Mouse (Mus musculus) hindbrain, embryonic 13.5 days (tissue): ENCODE measurements at regions not wholly inside any gene's neighbourhood (a gene's known extent, or its start where the extent isn't known, plus 50 kb on each side); places are given as distances from the start of the nearest gene placed in this dataset.

Experiments
- ATAC-seq: fragments of 200-750 bp; cut with Nextera tagmentation; 2 replicates; pipeline ENCODE4 v1.8.0; 2017; ENCODE audit warnings: moderate TSS enrichment; ENCODE audit not compliant: low FRiP score
- H3K27ac ChIP-seq: fragments of 300-500 bp; sonication (generic); 2 replicates; pipeline ENCODE4 v1.5.1; 2015; ENCODE audit warnings: inconsistent platforms, mild to moderate bottlenecking, moderate library complexity
- H3K27me3 ChIP-seq: fragments of 300-500 bp; sonication (generic); 2 replicates; pipeline ENCODE4 v1.6.1; 2015; ENCODE audit warnings: mild to moderate bottlenecking, inconsistent platforms
- H3K36me3 ChIP-seq: fragments of 300-500 bp; sonication (generic); 2 replicates; pipeline ENCODE4 v1.6.1; 2015; ENCODE audit warnings: mild to moderate bottlenecking, inconsistent platforms
- H3K4me1 ChIP-seq: fragments of 300-500 bp; sonication (generic); replicated peaks from 2 replicates; pipeline ENCODE4 v1.6.1; 2015; ENCODE audit warnings: inconsistent platforms
- H3K4me2 ChIP-seq: fragments of 300-500 bp; sonication (generic); 2 replicates; pipeline ENCODE4 v1.6.1; 2015; ENCODE audit warnings: inconsistent platforms, mild to moderate bottlenecking, moderate library complexity
- H3K4me3 ChIP-seq: fragments of 300-500 bp; sonication (generic); 2 replicates; pipeline ENCODE4 v1.5.1; 2015; ENCODE audit warnings: mild to moderate bottlenecking, inconsistent platforms
- H3K9ac ChIP-seq: fragments of 300-500 bp; sonication (generic); 2 replicates; pipeline ENCODE4 v1.6.1; 2015; ENCODE audit warnings: mild to moderate bottlenecking, inconsistent platforms
- H3K9me3 ChIP-seq: fragments of 300-500 bp; sonication (generic); 2 replicates; pipeline ENCODE4 v1.6.1; 2016; ENCODE audit warnings: inconsistent platforms
- WGBS: fragments of 180-500 bp; shearing (Covaris S2); methylation state at CpG from one replicate; pipeline ENCODE4 v1.1.7; 2015; 5-methylcytosine and 5-hydroxymethylcytosine counted together

DNA sequence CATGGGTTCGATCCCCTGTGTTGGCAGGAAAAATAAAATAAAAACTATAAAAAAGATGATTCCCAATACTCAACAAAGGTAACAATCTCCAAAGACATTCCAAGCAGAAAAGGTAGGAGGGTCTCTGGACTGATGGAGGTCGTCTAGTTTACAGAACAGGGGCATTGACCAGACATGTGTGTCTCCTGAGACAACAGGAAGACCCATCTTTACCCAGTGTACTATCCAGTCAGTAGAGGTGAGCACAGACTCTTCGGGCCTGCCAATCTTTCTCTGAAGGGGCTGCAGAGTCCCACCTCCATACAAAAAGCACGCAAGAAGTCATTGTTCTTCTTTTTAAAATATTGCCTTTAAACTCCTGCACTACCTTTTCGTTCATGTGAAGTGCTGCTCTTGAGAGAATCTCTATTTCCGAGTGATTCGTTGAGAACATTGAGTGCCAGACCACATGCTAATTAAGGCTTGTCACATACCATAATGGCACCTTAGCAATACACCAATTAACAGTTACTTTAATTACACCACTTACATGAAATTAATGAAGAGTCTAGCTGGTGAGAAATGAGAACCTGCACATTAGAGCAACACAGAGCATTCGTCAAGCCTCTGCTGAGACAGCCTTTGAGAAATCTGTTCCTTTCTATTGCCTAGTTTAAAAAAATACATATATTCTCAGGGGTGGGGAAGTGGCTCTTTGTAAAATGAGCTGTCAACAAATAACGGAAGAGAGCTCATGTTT is 69.5 kb upstream of the Mycn start:
- H3K9me3 ChIP-seq: no peaks in the 10 kb centered on the region
- no peaks in the 10 kb centered on the region for H3K36me3 ChIP-seq
- 0 out of 2 replicates have a peak, but pooled peaks have one; percentile 24 for ATAC-seq
- H3K27ac ChIP-seq: no peak overlapping the region
- no peak overlapping the region for H3K4me2 ChIP-seq
- H3K27me3 ChIP-seq: no peaks in the 10 kb centered on the region
- H3K9ac ChIP-seq: no peak overlapping the region
- 75% methylated on average over 9 of the region's 9 CpGs for WGBS
- H3K4me3 ChIP-seq: no peak overlapping the region
- no peaks in the 10 kb centered on the region for H3K4me1 ChIP-seq

DNA sequence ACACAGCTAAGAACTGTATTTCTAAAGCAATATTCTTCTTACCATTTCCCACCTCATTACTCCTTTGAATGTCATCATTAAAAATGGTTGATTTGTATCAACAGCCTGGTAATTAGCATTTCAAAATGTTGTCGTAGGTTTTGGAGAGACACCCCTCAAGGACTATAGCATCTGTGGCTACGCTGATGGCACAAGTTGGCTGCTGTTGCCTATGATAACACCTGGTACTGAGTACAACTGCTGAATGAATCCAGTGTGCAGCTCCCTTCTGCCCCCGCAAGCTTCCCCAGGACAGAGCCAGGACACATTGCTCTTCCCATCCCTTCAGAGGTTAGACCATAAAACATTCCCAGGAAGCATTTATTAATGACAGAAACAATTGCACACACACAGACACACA is 68.7 kb upstream of the Mycn start:
- Histone ChIP-seq H3K9ac (no peak overlapping the region), H3K27me3 (no peaks in the 10 kb centered on the region), H3K27ac (no peak overlapping the region), H3K9me3 (no peaks in the 10 kb centered on the region), H3K4me2 (no peak overlapping the region), H3K36me3 (no peaks in the 10 kb centered on the region), H3K4me1 (no peaks in the 10 kb centered on the region), H3K4me3 (no peak overlapping the region)
- 73% methylated on average over 3 of the region's 3 CpGs for WGBS
- ATAC-seq: no peak

DNA sequence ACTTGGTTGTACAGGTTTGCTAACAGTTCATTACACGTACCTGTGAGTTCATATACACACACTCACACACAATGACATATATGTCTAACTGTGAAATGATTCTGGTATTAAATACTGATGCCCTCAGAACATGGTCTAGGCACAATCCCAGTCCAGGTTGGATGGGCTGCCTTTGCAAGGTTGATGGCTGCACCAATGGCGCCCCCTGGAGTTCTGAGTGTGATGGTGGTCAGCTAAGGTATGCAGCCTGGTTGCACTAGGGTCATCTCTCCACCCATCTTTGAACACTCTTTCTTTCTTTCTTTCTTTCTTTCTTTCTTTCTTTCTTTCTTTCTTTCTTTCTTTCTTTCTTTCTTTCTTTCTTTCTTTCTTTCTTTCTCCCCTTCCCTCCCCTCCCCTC is 67.8 kb upstream of the Mycn start:
- H3K9me3 ChIP-seq: no peaks in the 10 kb centered on the region
- H3K4me3 ChIP-seq: no peak overlapping the region
- no peak overlapping the region for H3K4me2 ChIP-seq
- H3K36me3 ChIP-seq: no peaks in the 10 kb centered on the region
- H3K27me3 ChIP-seq: no peaks in the 10 kb centered on the region
- no peak for ATAC-seq
- H3K4me1 ChIP-seq: no peaks in the 10 kb centered on the region
- H3K9ac ChIP-seq: no peak overlapping the region
- H3K27ac ChIP-seq: no peak overlapping the region
- 39% methylated on average over 2 of the region's 2 CpGs for WGBS

DNA sequence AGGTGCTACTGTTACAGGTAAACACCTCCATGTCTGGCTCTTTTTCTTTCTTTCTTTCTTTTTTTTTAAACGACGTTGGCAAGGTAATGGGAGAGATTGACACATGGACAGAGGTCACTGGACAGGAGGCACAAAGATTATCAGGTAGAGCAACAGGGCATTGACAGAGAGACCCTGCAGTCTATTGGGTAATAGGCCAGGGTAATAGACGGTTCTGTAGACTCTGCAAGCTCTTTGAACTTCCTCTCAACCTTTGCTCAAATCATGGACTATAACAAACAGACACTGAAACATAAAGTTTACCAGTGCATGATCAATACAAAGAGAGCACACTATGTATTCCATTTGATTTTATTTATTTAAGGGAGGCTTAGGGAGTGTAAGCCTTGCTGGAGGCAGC is 61.0 kb upstream of the Mycn start:
- no peaks in the 10 kb centered on the region for H3K27me3 ChIP-seq
- no peak overlapping the region for H3K9ac ChIP-seq
- no peaks in the 10 kb centered on the region for H3K9me3 ChIP-seq
- no peaks in the 10 kb centered on the region for H3K4me1 ChIP-seq
- H3K4me3 ChIP-seq: no peak overlapping the region
- H3K27ac ChIP-seq: no peak overlapping the region
- WGBS: 91% methylated on average over 3 of the region's 3 CpGs
- H3K36me3 ChIP-seq: no peaks in the 10 kb centered on the region
- no peak for ATAC-seq
- H3K4me2 ChIP-seq: no peak overlapping the region

DNA sequence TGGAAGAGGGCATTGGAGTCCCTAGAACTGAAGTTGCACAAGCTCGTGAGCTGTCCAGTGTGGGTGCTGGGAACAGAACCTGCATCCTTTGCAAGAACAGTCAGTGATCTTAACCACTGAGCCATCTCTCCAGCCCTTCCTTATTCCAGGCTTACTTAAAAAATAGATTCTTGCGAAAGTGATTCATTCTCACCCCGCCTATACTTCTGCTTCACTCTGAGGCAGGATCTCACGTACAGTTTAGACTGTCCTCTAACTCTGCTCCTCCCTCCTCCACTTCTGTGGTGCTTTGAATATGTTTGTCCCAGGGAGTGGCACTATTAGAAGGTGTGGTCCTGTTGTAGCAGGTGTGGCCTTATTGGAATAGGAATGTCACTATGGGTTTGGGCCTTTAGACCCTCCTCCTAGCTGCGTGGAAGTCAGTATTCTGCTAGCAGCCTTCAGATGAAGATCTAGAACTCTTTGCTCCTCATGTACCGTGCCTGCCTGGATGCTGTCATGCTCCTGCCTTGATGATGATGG is 60.4 kb upstream of the Mycn start:
- no peak overlapping the region for H3K27ac ChIP-seq
- H3K4me1 ChIP-seq: no peaks in the 10 kb centered on the region
- H3K27me3 ChIP-seq: no peaks in the 10 kb centered on the region
- H3K4me2 ChIP-seq: no peak overlapping the region
- ATAC-seq: no peak
- no peaks in the 10 kb centered on the region for H3K36me3 ChIP-seq
- H3K9ac ChIP-seq: no peak overlapping the region
- 87% methylated on average over 6 of the region's 6 CpGs for WGBS
- H3K4me3 ChIP-seq: no peak overlapping the region
- H3K9me3 ChIP-seq: no peaks in the 10 kb centered on the region

DNA sequence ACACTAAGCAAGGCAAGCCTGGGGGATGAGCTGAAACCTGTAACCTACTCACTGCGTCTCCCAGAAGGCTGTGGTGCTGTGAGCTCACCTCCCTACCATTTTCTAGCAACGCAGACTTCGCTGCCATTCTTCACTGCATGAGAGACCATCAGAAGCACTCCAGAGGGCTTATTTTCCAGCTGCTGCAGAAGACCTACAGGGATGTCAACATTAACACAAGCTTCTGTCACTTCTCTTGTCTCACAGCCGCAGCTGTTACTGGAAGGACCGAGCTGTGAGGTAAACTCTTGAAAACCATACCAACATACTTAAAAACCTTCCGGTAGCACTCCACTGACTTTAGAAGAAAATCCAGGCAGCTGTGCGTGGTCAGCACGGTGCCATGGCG is 54.3 kb upstream of the Mycn start:
- Histone ChIP-seq H3K4me3 (no peak overlapping the region), H3K9ac (no peak overlapping the region), H3K27ac (no peak overlapping the region), H3K36me3 (no peaks in the 10 kb centered on the region), H3K9me3 (no peaks in the 10 kb centered on the region), H3K4me2 (no peak overlapping the region), H3K4me1 (peaks cover 17% of the 10 kb centered on the region; the same call in 1 of the 2 replicates), H3K27me3 (no peaks in the 10 kb centered on the region)
- 89% methylated on average over 9 of the region's 9 CpGs for WGBS
- no peak for ATAC-seq

DNA sequence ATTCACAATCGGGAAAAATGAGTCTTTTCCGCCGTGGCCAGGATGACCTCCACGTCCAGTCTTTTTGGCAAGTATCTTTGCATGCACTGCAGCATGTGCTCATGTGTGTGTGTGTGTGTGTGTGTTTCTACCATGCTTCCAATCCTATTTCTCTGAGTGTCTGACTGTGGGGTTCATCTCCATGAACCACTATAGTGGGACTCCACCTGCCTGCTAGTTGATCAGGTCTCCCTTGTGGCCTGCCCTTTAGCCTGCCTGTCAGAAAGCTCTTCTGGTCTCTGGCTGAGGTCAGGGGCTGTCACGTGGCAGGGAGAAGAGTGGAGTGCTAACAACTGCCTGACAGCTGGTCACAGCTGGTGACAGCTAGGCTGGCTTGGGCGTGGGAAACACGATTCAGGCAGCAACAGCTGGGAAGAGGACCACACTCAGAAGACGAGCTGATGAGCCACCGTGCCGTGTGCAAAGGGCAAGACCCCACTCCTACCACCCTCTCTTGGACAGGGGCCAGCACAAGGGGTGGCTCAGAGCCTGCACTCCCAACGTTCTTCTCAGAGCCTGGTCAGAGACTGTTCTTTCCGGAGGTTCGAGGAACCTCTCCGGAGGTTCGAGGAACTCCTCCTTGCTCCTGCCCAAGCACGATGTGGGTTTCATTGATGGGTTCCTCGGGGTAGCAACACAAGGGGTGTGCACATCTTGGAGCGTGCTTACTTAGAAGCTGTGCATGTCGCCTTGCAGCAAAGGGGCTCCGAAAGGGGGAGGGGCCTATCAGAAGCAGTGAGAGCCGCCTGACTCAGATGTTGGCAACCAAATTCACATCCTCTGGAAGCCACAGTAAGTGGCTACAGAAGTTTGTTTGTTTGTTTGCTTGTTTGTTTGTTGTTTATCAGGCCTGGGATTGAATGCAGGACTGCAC is 53.6 kb upstream of the Mycn start:
- Histone ChIP-seq H3K27me3 (no peaks in the 10 kb centered on the region), H3K36me3 (no peaks in the 10 kb centered on the region), H3K27ac (no peak overlapping the region), H3K4me3 (no peak overlapping the region), H3K9ac (no peak overlapping the region), H3K4me2 (no peak overlapping the region), H3K9me3 (no peaks in the 10 kb centered on the region), H3K4me1 (peaks cover 17% of the 10 kb centered on the region; the same call in 1 of the 2 replicates)
- ATAC-seq: peak; percentile 52; the same call in 1 of the 2 replicates
- WGBS: 51% methylated on average over 21 of the region's 21 CpGs

DNA sequence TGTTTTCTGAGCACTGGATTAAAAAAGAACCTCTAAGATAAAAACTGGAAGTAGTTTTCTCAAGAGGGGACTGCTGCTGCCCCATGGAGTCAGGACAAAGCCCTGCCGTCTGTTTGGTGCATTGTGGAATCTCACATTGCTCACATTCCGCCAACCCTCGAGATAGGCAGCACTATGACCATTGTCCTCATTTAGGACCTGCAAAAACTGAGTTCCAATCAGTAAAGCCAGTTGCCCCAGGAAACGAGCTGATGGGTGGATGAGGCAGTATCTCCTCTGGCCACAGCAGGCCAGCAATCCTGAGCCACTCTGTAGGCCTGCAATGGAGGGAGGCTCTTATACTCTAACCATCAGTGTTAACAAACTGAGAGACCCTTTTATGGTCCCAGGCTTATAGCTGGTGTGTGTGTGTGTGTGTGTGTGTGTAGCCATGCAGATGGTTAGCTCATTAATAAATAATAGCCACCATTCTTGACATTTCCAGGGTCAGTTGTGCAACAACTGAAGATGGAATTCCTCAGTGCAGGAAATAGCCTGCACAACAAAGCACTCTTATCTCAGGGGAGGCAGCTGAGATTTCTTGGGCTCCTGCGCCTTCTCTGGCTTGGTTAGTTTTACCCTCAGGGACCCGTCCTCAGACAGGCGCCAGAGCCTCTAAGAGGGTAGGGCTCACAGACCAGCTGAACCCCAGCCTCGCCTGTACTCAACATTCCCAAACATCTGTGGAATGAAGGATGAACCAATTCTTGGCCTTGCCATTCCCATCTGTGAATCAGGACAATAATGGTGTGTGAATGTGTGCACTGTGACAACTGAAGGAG is 52.4 kb upstream of the Mycn start:
- Histone ChIP-seq H3K4me3 (no peak overlapping the region), H3K27me3 (no peaks in the 10 kb centered on the region), H3K4me1 (peaks cover 17% of the 10 kb centered on the region; the same call in 1 of the 2 replicates), H3K36me3 (no peaks in the 10 kb centered on the region), H3K9ac (no peak overlapping the region), H3K4me2 (no peak overlapping the region), H3K9me3 (no peaks in the 10 kb centered on the region), H3K27ac (no peak overlapping the region)
- WGBS: 39% methylated on average over 8 of the region's 8 CpGs
- ATAC-seq: no peak
